Mouse (Mus musculus): Measurements from ENCODE around the gene Neurod6.

The Neurod6 gene

DNA sequence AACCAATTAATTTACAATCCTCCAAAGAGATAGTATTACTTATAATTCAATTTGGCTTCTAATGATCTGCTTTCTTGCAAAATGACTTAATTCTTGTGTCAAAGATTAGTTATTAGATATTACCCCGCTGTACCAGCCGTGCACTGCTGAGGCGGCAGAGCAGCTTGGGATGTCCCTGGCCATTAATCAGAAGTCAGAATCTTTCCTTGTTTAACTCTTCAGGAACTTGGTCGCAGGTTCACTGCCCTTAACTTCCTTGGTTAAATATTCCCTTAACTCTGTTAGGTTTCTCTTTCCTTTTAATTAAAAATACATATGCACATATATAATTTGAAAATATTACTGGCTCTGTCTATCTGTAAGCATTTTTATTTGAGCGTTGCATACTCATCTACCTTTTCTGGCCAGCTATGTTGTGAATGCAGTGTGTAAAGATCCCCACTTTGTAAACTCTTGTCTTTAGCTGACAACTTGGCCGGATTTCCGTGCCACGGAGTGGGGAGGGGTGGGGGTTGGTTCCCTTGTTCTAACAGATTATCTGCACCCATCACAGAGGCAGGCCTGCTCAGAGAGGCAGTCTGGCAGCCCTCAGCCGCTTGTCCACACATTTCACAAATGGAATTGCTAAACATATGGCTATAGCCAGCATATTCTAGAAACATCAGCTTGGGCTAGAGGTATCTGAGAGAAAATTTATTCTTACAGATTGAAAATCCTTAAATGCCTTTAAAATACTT is 34.1 kb downstream of the Neurod6 start:
- DNase-seq (ENCODE audit: low spot score) = no peak

DNA sequence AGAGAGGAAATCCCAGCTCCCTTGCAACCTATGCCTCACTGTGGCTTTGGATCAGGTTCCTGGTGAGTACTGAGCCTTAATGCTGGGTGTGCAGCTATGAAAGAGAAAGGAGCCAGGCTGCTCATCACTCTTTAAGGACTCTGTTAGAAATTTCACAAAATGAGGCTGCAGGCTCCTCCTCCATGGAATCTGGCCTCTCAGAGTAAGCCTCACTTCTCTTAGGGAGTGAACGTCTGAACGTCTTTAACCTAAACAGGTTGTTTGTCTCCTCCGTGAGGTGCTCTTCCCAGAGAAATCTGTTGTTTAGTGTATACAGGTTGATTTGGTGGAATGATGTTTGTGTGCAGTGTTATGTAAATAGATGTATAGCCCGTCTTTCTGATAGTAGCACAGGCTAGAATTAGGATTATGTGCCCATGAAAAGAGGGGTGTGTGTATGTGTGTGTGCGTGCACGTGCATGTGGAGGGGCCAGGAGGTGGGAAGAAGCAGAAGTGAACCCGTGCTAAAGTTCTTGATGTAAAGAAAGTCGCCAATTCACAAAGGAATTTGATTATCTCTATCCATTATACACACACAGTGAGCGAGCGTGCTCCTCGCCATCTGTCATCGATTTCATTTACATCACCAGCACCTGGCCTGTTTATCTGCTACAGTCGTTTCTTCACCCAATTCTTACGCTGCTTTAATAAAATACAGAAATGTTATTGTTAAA is 34.8 kb downstream of the Neurod6 start:
- DNase-seq (ENCODE audit: low spot score) = no peak

DNA sequence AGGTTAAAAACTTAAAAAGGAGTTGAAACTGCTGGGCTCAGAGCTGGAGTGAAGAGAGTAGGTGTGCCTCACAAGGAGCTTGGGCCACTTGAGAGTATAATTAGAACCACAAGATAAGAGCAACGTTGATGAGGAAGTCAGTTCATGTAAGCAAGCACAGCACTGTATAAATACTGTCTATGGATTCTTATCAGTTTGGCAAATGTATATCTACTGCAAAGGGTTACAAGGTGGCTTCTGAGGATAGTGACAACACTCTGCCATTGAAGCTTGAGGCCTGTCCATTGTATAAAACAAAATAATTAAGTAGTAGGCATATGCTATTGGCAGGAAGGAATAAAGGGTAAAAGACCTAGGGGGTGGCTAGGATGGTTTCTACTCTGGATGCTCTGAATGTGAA is 46.4 kb downstream of the Neurod6 start:
- no peak for DNase-seq (ENCODE audit: low spot score)

Measured in urinary bladder, postnatal 10 days (tissue).